Mouse (Mus musculus): ENCODE data around the gene Ccdc173.

The Ccdc173 gene

GRCm38 (mm10) chr2:69788974-69789373 lies 401 bp downstream of the Ccdc173 start:
- no peak for DNase-seq (ENCODE audit: low spot score in 2 of 2)

- peak in 1 of 2 experiments; percentile 30 for DNase-seq (ENCODE audit: low spot score in 2 of 2)
These were observed 10.6 kb downstream of the Ccdc173 start for GRCm38 (mm10) chr2:69778836-69779177.

GRCm38 (mm10) chr2:69777985-69778835 lies 11.2 kb downstream of the Ccdc173 start:
- peak; percentile 17 to 24 for DNase-seq (ENCODE audit: low spot score in 2 of 2)

- no peak for DNase-seq (ENCODE audit: low spot score in 2 of 2)
These were observed 16.0 kb downstream of the Ccdc173 start for GRCm38 (mm10) chr2:69773331-69773730.

GRCm38 (mm10) chr2:69764716-69765115 lies 24.7 kb downstream of the Ccdc173 start:
- DNase-seq (ENCODE audit: low spot score in 2 of 2): no peak

- DNase-seq (ENCODE audit: low spot score in 2 of 2): no peak
These were observed 26.0 kb downstream of the Ccdc173 start for GRCm38 (mm10) chr2:69763340-69763739.

- no peak for DNase-seq (ENCODE audit: low spot score in 2 of 2)
These were observed 28.4 kb downstream of the Ccdc173 start for GRCm38 (mm10) chr2:69760980-69761379.

GRCm38 (mm10) chr2:69745091-69745490 lies 44.3 kb downstream of the Ccdc173 start:
- DNase-seq (ENCODE audit: low spot score in 2 of 2): no peak

GRCm38 (mm10) chr2:69723519-69723825 lies 65.9 kb downstream of the Ccdc173 start:
- DNase-seq (ENCODE audit: low spot score in 2 of 2): no peak

GRCm38 (mm10) chr2:69722650-69723518 lies 66.5 kb downstream of the Ccdc173 start:
- DNase-seq (ENCODE audit: low spot score in 2 of 2): peak; percentile 96

- no peak for DNase-seq (ENCODE audit: low spot score in 2 of 2)
These were observed 67.1 kb downstream of the Ccdc173 start, which contains the start of gene Ppig for GRCm38 (mm10) chr2:69722273-69722649. Gene Ppig (plus strand): TSS chr2:69722545.

GRCm38 (mm10) chr2:69719121-69719520 lies 70.3 kb downstream of the Ccdc173 start:
- DNase-seq (ENCODE audit: low spot score in 2 of 2): peak in 1 of 2 experiments; percentile 7

- no peak for DNase-seq (ENCODE audit: low spot score in 2 of 2)
These were observed 72.9 kb downstream of the Ccdc173 start for GRCm38 (mm10) chr2:69716483-69716882.

GRCm38 (mm10) chr2:69714126-69714525 lies 75.2 kb downstream of the Ccdc173 start:
- DNase-seq (ENCODE audit: low spot score in 2 of 2): no peak

GRCm38 (mm10) chr2:69713626-69714014 lies 75.8 kb downstream of the Ccdc173 start:
- no peak for DNase-seq (ENCODE audit: low spot score in 2 of 2)

- DNase-seq (ENCODE audit: low spot score in 2 of 2): peak; percentile 90 to 93
These were observed 76.3 kb downstream of the Ccdc173 start, which contains the start of gene Fastkd1 for GRCm38 (mm10) chr2:69712981-69713625. Gene Fastkd1 (minus strand): TSS chr2:69713516.

GRCm38 (mm10) chr2:69712171-69712570 lies 77.2 kb downstream of the Ccdc173 start:
- peak; percentile 47 to 58 for DNase-seq (ENCODE audit: low spot score in 2 of 2)
